Mouse (Mus musculus): Measurements from ENCODE around the gene Daxx. TPM values are rescaled to one million over a fixed set of nuclear protein-coding genes. Genes with fewer than 3 reads are reported as not detected.

The Daxx gene
- polyA plus RNA-seq, 1 experiment from 2014 or later: 63.5 TPM

GRCm38 (mm10) chr17:33952879-33953278 is 43.7 kb downstream of the Daxx start:
- Histone ChIP-seq H3K27ac (replicated peaks) (no peak overlapping the region), H3K4me1 (peaks cover 69% of the 10 kb centered on the region), H3K9ac (replicated peaks) (no peak overlapping the region), H3K4me2 (replicated peaks) (no peak overlapping the region), H3K9me3 (no peaks in the 10 kb centered on the region), H3K27me3 (no peaks in the 10 kb centered on the region), H3K4me3 (0 out of 2 replicates have a peak overlapping the region, but pooled peaks have one; percentile 2), H3K36me3 (peaks cover 26% of the 10 kb centered on the region)
- WGBS: 78% methylated on average over 4 of the region's 4 CpGs
- no peak for ATAC-seq (replicated peaks)

GRCm38 (mm10) chr17:33953310-33953709 is 44.1 kb downstream of the Daxx start:
- Histone ChIP-seq H3K4me2 (replicated peaks) (no peak overlapping the region), H3K9me3 (no peaks in the 10 kb centered on the region), H3K27me3 (no peaks in the 10 kb centered on the region), H3K36me3 (peaks cover 23% of the 10 kb centered on the region), H3K4me1 (peaks cover 69% of the 10 kb centered on the region), H3K9ac (replicated peaks) (no peak overlapping the region), H3K27ac (replicated peaks) (no peak overlapping the region), H3K4me3 (0 out of 2 replicates have a peak overlapping the region, but pooled peaks have one; percentile 2)
- no peak for ATAC-seq (replicated peaks)
- 84% methylated on average over 3 of the region's 3 CpGs for WGBS

GRCm38 (mm10) chr17:33953961-33954565 is 44.8 kb downstream of the Daxx start:
- Histone ChIP-seq H3K36me3 (peaks cover 25% of the 10 kb centered on the region), H3K4me3 (peak overlapping the region; percentile 56), H3K4me2 (replicated peaks) (peak overlapping the region; percentile 74), H3K9ac (replicated peaks) (peak overlapping the region; percentile 87), H3K27me3 (no peaks in the 10 kb centered on the region), H3K4me1 (peaks cover 67% of the 10 kb centered on the region), H3K9me3 (no peaks in the 10 kb centered on the region), H3K27ac (replicated peaks) (peak overlapping the region; percentile 3; the same call in 1 of the 2 replicates)
- no peak for ATAC-seq (replicated peaks)
- 21% methylated on average over 5 of the region's 5 CpGs for WGBS

- H3K4me2 ChIP-seq (replicated peaks): peak overlapping the region; percentile 74
- no peaks in the 10 kb centered on the region for H3K27me3 ChIP-seq
- ATAC-seq (replicated peaks): no peak
- WGBS: under 1% methylated on average over 33 of the region's 33 CpGs
- H3K4me3 ChIP-seq: peak overlapping the region; percentile 56
- H3K4me1 ChIP-seq: peaks cover 59% of the 10 kb centered on the region
- peak overlapping the region; percentile 87 for H3K9ac ChIP-seq (replicated peaks)
- H3K9me3 ChIP-seq: no peaks in the 10 kb centered on the region
- H3K27ac ChIP-seq (replicated peaks): peak overlapping the region; percentile 81
- peaks cover 32% of the 10 kb centered on the region for H3K36me3 ChIP-seq
These were observed 45.7 kb downstream of the Daxx start for GRCm38 (mm10) chr17:33954646-33955554.

GRCm38 (mm10) chr17:33955555-33956214 is 46.5 kb downstream of the Daxx start, which contains the start of the genes Vps52 and Rps18:
Gene Vps52 (plus strand): TSS chr17:33955812.
Gene Rps18 (minus strand): TSS chr17:33956001.
- Histone ChIP-seq H3K36me3 (peaks cover 38% of the 10 kb centered on the region), H3K9me3 (no peaks in the 10 kb centered on the region), H3K4me3 (peak within 1 kb of the TSS; percentile 56), H3K27ac (replicated peaks) (peak within 1 kb of the TSS; percentile 93), H3K4me2 (replicated peaks) (peak within 1 kb of the TSS; percentile 81), H3K9ac (replicated peaks) (peak within 1 kb of the TSS; percentile 87), H3K27me3 (no peaks in the 10 kb centered on the region), H3K4me1 (peaks cover 51% of the 10 kb centered on the region)
- ATAC-seq (replicated peaks): peak; percentile 88
- under 1% methylated on average over 50 of the region's 50 CpGs for WGBS

- no peaks in the 10 kb centered on the region for H3K27me3 ChIP-seq
- peaks cover 44% of the 10 kb centered on the region for H3K4me1 ChIP-seq
- no peak for ATAC-seq (replicated peaks)
- H3K4me2 ChIP-seq (replicated peaks): peak overlapping the region; percentile 81
- peaks cover 45% of the 10 kb centered on the region for H3K36me3 ChIP-seq
- peak overlapping the region; percentile 56 for H3K4me3 ChIP-seq
- peak overlapping the region; percentile 76 for H3K9ac ChIP-seq (replicated peaks)
- H3K27ac ChIP-seq (replicated peaks): peak overlapping the region; percentile 93
- 7% methylated on average over 10 of the region's 10 CpGs for WGBS
- H3K9me3 ChIP-seq: no peaks in the 10 kb centered on the region
These were observed 47.1 kb downstream of the Daxx start for GRCm38 (mm10) chr17:33956336-33956735.

- Histone ChIP-seq H3K36me3 (peaks cover 51% of the 10 kb centered on the region), H3K4me3 (no peak overlapping the region), H3K4me2 (replicated peaks) (no peak overlapping the region), H3K9me3 (no peaks in the 10 kb centered on the region), H3K27ac (replicated peaks) (no peak overlapping the region), H3K27me3 (no peaks in the 10 kb centered on the region), H3K9ac (replicated peaks) (no peak overlapping the region), H3K4me1 (peaks cover 35% of the 10 kb centered on the region)
- ATAC-seq (replicated peaks): no peak
- 86% methylated on average over 6 of the region's 6 CpGs for WGBS
These were observed 48.3 kb downstream of the Daxx start for GRCm38 (mm10) chr17:33957493-33957892.

- Histone ChIP-seq H3K27me3 (no peaks in the 10 kb centered on the region), H3K4me3 (no peak overlapping the region), H3K4me2 (replicated peaks) (no peak overlapping the region), H3K9me3 (no peaks in the 10 kb centered on the region), H3K27ac (replicated peaks) (no peak overlapping the region), H3K4me1 (peaks cover 27% of the 10 kb centered on the region), H3K9ac (replicated peaks) (no peak overlapping the region), H3K36me3 (peaks cover 51% of the 10 kb centered on the region)
- no peak for ATAC-seq (replicated peaks)
- 96% methylated on average over 11 of the region's 11 CpGs for WGBS
These were observed 49.2 kb downstream of the Daxx start for GRCm38 (mm10) chr17:33958451-33958850.

GRCm38 (mm10) chr17:33959135-33959534 is 49.9 kb downstream of the Daxx start:
- ATAC-seq (replicated peaks): no peak
- Histone ChIP-seq H3K4me2 (replicated peaks) (no peak overlapping the region), H3K9ac (replicated peaks) (no peak overlapping the region), H3K27me3 (no peaks in the 10 kb centered on the region), H3K27ac (replicated peaks) (no peak overlapping the region), H3K9me3 (no peaks in the 10 kb centered on the region), H3K4me3 (no peak overlapping the region), H3K36me3 (peaks cover 52% of the 10 kb centered on the region), H3K4me1 (peaks cover 20% of the 10 kb centered on the region)
- whole genome bisulfite sequencing: 94% methylated on average over 13 of the region's 13 CpGs

- H3K27me3 ChIP-seq: no peaks in the 10 kb centered on the region
- WGBS: 95% methylated on average over 15 of the region's 15 CpGs
- peaks cover 55% of the 10 kb centered on the region for H3K36me3 ChIP-seq
- peaks cover 12% of the 10 kb centered on the region for H3K4me1 ChIP-seq
- no peaks in the 10 kb centered on the region for H3K9me3 ChIP-seq
- H3K27ac ChIP-seq (replicated peaks): no peak overlapping the region
- no peak overlapping the region for H3K4me2 ChIP-seq (replicated peaks)
- no peak for ATAC-seq (replicated peaks)
- no peak overlapping the region for H3K9ac ChIP-seq (replicated peaks)
- H3K4me3 ChIP-seq: no peak overlapping the region
These were observed 50.7 kb downstream of the Daxx start for GRCm38 (mm10) chr17:33959948-33960347.

GRCm38 (mm10) chr17:33962876-33963275 is 53.7 kb downstream of the Daxx start:
- no peak overlapping the region for H3K4me2 ChIP-seq (replicated peaks)
- no peaks in the 10 kb centered on the region for H3K9me3 ChIP-seq
- no peak overlapping the region for H3K9ac ChIP-seq (replicated peaks)
- peaks cover 70% of the 10 kb centered on the region for H3K36me3 ChIP-seq
- H3K27me3 ChIP-seq: no peaks in the 10 kb centered on the region
- no peak overlapping the region for H3K4me3 ChIP-seq
- no peaks in the 10 kb centered on the region for H3K4me1 ChIP-seq
- no peak for ATAC-seq (replicated peaks)
- 94% methylated on average over 7 of the region's 7 CpGs for WGBS
- no peak overlapping the region for H3K27ac ChIP-seq (replicated peaks)
